Mouse (Mus musculus) cortical plate, adult 2 months (tissue): ENCODE data around the gene Pax6.

Source experiments
- CTCF ChIP-seq: fragments of 200-500 bp; IDR thresholded peaks from 2 replicates; pipeline ENCODE4 v1.5.1; 2011; ENCODE audit warnings: mild to moderate bottlenecking, control low read depth, low read length; ENCODE audit not compliant: insufficient read depth; ENCODE audit errors: extremely low read depth
- POLR2A ChIP-seq: fragments of 200-500 bp; IDR thresholded peaks from 2 replicates; pipeline ENCODE4 v1.6.1; 2011; ENCODE audit warnings: mild to moderate bottlenecking, low read length, control low read depth; ENCODE audit not compliant: insufficient read depth; ENCODE audit errors: extremely low read depth

DNA sequence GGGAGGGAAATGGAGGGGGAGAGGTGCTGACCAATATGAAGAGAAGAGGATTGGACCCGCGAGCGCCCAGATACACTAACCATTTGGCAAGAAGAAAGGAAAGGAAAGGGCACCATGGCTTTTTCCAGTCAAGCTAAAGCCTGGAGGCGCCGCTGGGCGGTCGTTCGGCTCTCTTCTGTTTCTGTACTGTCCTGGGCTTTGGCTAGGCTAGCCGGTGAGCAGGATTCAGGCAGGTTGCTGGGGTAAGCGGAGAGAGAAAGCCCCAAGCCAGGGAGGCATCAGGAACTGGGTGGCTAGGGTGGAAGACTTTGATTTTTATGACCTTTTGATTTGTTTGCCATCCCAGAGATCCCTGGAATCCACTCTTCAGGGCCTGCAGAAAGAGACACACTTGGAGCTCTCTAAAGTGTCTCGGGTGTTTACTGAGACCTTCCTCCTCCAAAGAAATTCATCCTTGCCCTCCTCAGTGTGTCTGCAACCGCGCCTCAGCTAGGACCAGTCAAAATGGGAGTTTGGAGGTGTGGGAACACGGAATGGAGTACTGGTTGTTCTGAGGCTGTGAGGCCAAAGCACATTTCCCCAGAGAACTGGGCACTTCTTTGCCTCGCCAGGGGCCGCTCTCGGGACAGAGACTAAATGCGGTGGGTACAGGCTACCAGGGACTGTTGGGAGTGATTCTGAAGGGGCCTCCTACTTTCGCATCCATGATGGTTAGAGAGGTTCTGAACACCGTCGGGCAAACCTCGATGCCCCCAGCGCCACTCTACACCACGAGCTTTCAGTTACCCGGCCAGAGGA, 3.3 kb downstream of the Pax6 start:
- no peak for TF ChIP-seq CTCF
- TF ChIP-seq POLR2A: no peak
